Mouse (Mus musculus): ENCODE results near the gene Lman2. TPM values are rescaled to one million over a fixed set of nuclear protein-coding genes. Genes with fewer than 3 reads are reported as not detected.

The Lman2 gene
- polyA plus RNA-seq (2012): 64.6 and 99.2 TPM in 2 replicates

DNA sequence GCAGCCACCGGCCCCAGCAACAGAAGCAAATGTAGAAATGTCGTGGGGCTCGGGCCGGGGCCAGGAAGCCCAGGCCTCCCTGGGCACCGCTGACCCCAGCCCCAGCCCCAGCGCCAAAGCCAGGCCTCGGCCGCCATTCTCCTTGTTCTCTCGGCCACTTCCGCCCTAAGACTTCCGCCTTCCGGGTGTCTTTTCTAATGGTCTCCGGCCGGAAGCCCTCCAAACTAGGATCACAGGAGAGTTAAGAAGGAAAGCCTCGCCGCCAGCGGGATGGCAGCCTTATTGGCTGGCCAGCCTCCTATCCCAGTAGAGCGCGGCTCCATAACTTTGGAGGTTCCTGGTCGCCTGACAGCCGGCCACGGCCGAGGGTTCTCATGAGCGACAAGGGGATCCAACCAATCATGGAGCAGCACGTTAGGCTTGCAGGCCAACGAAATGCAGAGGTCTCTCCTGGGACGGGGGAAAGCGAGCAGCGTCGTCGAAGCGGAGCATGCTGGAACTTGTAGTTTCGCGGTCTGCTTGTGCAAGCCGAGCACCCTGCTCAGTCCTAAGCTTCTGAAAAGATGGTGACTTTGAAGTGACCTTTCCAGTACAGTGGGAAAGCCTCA, at the start of gene Lman2:
Gene Lman2 (minus strand): TSS at position 331 of the 608 bp plus-strand sequence.
- no peak for TF ChIP-seq GATA1 (IDR thresholded peaks at IDR 0.05; ENCODE audit: low read length)

DNA sequence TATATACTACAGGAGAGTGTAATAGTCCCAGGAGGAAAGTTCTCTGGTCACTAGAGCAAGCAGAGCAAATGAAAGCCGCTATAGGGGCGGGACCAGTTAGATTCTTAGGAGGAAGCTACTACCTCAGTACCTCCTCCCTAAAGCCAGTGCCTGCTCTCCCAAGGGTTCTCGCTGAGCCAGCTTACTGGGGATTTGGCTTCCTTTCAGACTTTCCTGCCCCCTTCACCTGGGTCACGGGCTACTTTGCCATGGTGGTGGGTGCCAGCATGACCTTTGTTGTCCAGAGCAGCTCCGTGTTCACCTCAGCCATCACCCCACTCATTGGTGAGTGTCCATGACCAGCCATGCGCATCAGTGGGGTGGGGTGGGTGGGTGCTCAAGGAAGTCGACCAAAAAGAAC, 49.2 kb upstream of the Lman2 start:
- no peak for TF ChIP-seq GATA1 (IDR thresholded peaks at IDR 0.05; ENCODE audit: low read length)

DNA sequence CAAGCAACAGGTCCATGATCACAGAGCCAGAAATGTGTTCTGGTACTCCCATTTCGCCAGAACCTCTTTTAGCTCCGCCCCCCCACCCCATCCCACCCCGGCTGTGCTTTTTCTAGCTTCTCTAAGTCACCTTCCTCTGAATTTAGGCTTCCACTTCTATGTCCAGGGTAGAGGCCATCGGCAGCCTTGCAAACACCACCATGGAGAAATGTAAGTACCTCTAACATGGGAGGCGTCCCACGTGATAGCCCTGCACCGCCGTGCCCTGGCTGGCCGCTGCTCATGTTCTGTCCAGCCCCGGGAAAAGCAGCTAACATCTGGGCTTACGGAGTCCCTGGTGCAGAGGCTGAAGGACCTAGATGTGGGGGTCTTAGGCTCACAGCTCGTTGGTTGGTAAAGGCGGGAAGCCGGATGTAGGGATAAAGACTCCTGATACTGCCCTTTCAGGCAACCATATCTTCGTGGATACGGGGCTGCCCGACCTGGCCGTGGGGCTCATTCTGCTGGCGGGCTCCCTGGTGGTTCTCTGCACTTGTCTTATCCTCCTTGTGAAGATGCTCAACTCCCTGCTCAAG, 46.0 kb upstream of the Lman2 start:
- no peak for TF ChIP-seq GATA1 (IDR thresholded peaks at IDR 0.05; ENCODE audit: low read length)

DNA sequence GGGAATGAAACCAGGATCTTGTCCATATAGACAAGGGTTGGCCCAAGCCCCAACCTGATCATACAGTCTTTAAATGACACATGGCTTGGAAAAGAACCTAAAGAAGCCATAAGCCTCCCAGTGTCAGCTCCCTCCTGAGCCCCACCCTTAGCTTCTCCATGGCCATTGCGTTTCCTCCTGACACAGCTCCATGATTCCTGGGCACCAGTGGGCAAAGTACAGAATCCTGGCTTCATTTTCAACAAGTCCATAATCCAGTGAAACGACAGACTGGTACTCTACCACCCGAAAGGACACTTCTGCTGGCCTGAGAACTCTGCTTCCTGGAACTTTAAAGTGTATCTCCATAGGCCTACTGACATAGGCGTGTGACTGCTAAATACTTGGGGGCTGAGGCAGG, 44.8 kb upstream of the Lman2 start:
- TF ChIP-seq GATA1 (IDR thresholded peaks at IDR 0.05; ENCODE audit: low read length): no peak

DNA sequence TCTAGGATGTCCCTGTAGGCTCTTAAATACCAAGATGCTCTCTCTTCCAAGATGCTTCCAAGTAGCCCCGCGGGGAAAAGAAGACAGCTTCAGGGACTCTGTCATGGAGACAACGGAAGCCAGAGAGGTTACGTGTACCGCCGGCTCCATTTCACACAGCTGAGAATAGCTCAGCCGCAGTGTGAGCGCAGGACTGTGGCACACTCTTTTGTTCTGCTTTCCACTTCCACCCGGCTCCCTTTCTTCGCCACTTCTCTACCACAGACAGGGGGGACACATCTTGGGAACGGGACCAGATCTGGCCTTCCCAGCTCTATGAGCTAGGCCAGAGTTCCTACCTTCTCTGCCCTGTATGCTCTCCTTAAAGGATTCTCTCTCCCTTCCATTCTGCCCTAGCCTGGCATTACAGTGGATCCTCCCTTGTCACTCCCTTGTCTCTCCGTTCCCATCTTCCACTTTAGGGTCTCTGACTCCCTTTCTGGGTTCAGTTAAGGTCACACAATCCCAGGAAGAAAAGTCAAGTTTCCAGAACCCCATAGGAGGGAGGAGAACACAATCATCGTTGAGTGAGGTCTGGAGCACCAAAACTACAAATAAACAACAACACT, 43.3 kb upstream of the Lman2 start:
- TF ChIP-seq GATA1 (IDR thresholded peaks at IDR 0.05; ENCODE audit: low read length): no peak

DNA sequence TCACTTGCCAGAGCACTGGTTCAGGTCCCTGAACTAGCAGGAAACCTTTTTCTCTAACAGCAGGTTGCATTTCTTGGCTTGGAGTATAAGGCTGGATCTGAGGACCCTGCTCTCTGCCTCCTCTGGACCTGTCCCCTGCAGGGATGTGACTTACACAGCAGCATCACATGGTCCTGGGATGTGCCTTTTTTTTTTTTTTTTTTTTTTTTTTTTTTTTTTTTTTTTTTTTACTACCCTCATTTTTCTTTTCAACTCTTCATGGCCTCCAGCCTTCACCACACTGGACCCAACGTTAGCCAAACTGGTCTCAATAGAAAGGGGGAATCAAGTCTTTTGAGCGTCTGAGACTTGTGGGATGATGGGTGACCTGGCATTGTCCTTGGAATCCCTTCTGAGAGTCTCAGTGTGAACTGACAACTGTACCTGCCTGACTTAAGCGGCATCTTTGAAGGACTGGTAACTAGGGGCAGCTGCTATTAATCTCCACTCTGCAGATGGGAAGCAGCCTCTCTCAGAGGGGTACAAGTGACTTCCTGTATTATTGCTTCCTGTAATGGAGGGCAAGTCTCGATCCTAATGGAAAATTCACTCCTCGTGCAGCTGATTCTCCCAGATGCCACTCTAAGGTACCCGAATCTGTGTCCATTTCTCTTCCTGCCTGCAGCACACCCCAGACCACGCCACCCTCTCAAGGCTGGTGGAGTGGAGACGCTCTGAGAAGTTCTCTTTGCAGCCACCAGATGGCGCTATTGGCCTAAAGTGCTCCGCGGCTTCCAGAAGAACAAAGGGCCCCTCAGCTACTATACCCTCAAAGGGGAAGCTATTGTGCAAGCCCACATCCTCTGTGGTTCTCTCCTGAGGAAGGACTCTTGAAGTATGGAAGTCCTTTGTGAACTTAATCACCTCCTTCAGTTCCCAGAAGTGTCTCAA, 42.5 kb upstream of the Lman2 start:
- TF ChIP-seq GATA1 (IDR thresholded peaks at IDR 0.05; ENCODE audit: low read length): no peak

DNA sequence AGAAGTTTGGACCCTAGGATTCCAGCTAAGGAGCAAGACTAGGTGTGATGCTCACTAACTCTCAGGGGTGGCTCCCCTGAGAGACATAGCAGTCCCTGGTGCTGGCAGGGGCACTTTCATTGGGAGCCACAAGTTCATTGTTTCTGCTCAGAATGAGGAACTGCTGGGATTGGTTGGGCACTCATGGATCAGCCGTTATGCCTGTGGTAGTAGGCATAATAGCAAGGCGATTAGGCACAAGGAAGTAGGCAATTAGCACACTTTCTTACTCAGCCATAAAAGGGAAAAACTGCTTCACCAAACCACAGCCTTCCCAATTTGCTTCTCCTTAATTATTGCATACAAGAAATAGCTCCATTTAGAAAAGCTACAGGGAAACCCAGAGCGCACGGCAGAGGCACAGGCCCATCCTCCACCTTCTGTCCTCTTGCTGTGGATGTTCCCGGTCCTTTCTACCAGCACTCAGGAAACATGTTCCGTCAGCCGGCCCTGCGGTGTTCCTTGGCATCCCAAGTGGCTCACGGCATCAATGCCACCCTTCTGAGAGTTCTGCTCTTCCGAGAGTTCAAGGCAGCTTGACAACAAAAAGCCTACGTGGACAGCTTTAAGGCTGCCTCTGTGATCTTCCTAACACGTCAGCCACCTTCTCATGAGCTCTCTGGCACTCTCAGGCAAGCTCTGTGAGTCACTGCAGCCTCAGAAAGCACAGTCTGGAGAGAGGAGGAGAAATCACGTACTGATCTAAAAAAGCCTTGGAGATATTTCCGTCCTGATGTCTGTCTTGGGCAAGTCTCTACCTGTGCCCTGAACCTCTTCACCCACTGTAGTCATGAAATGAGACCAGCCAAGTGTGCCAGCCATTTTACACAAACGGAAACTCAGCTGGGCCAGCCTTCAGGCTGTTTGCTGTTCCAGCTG, 41.6 kb upstream of the Lman2 start:
- TF ChIP-seq GATA1 (IDR thresholded peaks at IDR 0.05; ENCODE audit: low read length): no peak

DNA sequence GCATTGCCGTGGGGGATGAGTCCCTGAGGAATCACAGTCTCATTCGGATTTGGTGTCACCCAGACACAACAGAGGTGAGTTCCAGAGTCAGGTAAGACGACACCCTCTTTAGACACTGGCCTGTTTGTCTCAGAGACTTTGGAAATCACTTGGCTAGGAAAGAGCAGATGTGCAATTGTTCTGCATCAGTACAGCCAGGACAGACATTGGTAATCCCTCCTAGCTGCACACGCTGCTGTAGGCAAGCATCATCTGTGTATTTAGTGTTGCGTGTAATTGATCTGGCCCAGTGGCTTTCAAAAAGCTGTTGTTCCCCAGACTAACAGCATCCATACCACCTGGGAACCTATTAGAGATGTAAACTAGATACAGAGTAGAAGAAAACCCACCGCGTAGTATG, 40.7 kb upstream of the Lman2 start:
- TF ChIP-seq GATA1 (IDR thresholded peaks at IDR 0.05; ENCODE audit: low read length): no peak

DNA sequence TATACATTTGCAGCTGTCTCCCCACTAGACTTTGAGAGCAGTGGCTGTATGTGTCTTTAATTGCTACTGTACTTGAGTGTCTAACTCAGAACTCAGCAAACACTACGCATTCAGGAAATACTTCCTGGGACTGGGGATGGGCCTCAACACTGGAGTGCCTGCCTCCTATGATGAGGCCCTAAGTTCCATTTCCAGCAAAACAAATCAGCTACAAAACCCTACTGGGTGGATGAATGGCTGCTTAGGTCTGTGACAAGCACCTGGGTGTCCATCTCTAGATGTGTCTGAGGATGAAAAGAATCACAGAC, 37.4 kb upstream of the Lman2 start:
- TF ChIP-seq GATA1 (IDR thresholded peaks at IDR 0.05; ENCODE audit: low read length): no peak

DNA sequence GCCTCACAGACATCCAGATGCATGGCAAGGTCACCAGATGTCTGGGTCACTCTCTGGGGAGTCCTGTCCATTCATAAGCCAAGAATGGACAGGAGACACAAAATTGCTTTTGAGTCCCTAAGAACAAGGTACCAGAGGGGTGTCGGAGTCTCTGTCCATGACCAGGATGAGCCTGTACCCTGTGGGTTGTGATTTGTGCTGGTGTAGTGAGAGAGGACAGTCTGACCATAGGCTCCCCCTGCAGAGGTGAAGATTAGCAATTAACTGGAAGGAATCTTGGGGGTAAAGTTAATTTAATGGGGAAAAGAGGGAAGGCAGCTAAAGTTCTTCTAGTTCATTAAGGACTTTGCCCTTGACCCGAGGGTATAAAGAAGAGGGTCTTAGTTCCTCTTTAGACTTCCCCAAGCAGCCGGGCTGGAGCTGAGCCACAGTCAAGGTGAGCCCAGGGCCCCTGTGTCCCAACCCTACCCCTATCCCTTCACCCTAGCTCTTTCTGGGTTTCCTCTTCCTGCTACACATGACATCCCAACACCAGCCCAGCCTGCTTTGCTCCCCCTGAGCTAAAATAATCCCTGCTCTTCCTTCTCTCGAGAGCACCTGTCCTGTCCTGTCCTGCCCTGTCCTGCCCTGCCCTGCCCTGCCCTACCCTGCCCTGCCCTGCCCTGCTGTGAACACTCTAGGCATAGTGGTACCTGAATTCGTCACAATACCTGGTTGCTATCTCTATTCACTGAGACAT, 36.9 kb upstream of the Lman2 start:
- no peak for TF ChIP-seq GATA1 (IDR thresholded peaks at IDR 0.05; ENCODE audit: low read length)

DNA sequence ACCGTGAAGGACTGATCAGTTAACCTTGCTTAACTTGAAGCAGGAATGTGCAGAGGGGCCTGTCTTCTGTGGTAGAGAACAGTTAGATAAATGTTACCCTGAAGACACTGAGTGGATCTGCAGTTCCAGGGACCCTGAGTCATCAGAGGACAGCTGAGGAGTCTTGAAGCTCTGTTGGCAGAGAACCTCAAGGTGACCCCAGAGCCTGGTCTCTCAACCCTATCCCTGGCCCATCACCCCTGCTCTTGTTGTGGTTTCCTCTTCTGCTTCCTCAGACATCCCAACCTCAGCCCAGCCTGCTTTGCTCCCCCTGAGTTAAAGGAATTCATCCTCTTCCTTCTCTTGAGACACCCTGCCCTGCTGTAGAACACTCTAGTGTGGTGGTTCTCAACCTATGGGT, 35.5 kb upstream of the Lman2 start, which contains the start of gene Slc34a1:
Gene Slc34a1 (plus strand): TSS at position 100 of the 400 bp plus-strand sequence.
- no peak for TF ChIP-seq GATA1 (IDR thresholded peaks at IDR 0.05; ENCODE audit: low read length)

DNA sequence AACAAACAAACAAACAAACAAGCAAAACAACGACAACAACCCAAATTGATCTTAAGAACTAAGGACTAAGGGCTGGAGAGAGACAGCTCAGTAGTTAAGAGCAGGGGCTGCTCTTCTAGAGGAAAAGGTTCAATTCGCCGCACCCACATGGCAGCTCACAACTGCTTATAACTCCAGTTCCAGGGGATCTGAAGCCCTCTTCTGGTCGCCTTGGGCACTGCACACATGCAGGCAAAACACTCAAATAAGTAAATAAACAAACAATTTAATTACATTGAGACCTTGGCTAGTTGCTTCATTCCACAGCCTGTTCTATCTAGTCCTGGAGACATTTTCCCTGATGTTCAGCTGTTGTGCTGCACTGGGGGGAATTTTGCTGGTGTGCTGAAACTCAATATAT, 30.4 kb upstream of the Lman2 start:
- no peak for TF ChIP-seq GATA1 (IDR thresholded peaks at IDR 0.05; ENCODE audit: low read length)

DNA sequence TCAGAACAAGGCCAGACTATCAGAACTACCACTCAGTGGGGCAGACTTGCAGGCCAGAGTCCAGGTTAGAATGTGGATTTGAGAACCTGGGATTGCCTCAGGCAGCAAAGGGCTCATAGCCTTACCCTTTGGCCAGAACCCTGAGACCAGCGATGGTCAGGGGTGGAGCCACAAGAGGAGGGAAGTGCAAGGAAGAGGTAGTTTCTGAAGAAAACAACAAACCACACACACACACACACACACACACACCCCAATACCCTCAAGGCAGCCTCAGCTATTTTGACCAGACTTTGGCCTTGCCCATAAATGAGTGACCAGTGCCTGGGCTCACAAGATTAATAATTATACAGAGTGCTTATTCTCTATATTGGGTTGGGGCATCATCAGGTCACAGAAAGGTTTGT, 29.0 kb upstream of the Lman2 start:
- TF ChIP-seq GATA1 (IDR thresholded peaks at IDR 0.05; ENCODE audit: low read length): no peak

DNA sequence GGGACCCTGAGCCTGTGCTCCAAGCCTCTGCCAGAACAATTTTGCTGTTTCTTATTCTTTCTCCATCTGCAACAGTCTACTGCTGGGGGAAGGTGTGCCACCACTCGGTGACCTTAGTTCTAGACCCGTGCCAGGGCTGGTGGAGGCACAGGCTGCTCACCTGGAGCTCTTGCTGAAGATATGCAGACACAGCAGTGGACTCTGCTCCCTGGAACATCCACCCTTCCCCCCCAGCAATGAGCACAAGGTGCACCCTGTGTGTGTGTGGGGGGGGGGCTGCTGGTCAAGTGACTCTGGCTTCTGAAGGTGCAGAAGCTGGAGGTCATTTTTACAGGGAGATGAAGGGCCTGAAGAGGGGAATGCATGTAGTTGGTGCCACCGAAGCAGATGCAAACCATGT, 28.1 kb upstream of the Lman2 start:
- no peak for TF ChIP-seq GATA1 (IDR thresholded peaks at IDR 0.05; ENCODE audit: low read length)
